Mouse (Mus musculus): ENCODE measurements around the gene Olfr775.
A peak's percentile ranks its signal among the peaks of the same experiment; 100 is the strongest.

Gene Olfr775

DNA sequence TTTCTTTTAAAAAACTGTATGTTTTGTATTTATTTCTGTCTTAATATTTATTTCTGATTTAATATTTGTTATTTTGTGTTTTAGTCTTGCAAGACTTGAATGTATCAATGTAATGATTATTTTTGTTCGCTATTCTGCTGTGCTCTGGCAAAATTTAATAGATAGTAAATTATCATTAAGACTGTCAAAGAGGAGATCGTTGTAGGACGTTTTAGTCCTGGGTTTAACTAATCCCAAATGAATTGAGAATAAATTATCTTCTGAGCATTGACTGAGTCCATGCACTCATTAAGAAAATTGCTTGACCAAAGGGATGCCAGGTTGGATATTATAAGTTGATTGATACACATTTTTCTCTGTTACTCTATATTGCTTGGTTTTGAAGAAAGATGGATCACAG lies at the start of gene Olfr775:
Gene Olfr775, plus strand, starts transcription at position 301 of the 400 bp plus-strand sequence.
- DNase-seq (ENCODE audit: low read depth, low spot score) = no peak

- peak; percentile 52 for DNase-seq (ENCODE audit: low read depth, low spot score)
These were observed 17.5 kb upstream of the Olfr775 start for GRCm38 (mm10) chr10:129230737-129231136.

GRCm38 (mm10) chr10:129235904-129236303 lies 12.3 kb upstream of the Olfr775 start, which contains the start of gene Olfr774:
TSS of gene Olfr774 (plus strand) at chr10:129236204.
- DNase-seq (ENCODE audit: low read depth, low spot score) = no peak

DNA sequence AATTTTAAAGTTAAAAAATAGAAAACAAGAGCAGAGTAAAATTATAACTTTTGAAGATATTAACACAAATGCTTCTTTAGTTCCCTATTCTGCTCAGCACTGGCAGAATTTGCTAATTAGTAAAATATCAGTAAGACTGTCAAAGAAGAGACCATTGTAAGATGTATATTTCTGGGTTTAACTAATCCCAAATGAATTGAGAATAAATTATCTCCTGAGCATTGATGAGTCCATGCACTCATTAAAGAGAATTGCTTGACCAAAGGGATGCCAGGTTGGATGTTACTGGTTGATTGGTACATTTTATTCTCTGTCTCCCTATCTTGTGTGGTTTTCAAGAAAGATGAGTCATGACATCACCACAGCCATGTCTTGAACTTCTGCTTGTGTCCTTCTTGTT lies 10.6 kb downstream of the Olfr775 start, which contains the start of gene Olfr776:
Gene Olfr776, plus strand, starts transcription at position 301 of the 400 bp plus-strand sequence.
- no peak for DNase-seq (ENCODE audit: low read depth, low spot score)

DNA sequence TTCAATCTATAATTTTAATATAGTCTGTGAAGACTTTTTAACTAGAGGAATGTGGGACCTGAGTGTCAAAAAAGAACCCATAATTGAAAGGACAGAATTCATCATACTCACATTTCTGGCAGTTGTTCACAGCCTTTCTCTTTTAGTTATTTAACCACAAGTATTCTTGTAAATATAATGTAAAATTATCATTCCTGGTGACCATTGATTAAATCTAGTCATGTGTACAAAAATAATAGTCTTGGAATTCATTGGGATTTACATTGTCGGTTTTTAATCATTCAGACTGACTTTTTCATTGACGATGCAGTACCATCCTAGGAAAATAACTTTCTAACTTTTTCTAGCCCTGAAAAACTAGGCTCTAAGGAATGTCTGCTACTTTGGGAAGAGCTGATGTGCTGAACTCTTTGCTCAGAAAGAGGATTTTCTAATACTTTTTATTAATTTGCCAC lies 22.9 kb downstream of the Olfr775 start, which contains the start of gene Olfr777:
Gene Olfr777, minus strand, starts transcription at position 405 of the 455 bp plus-strand sequence.
- no peak for DNase-seq (ENCODE audit: low read depth, low spot score)
